Mouse (Mus musculus) adrenal gland (tissue): ENCODE measurements at regions not wholly inside any gene's neighbourhood (a gene's known extent, or its start where the extent isn't known, plus 50 kb on each side); places are given as distances from the start of the nearest gene placed in this dataset.

Experiments
- intact Hi-C: fragments of 180-260 bp; cut with DNase I; formaldehyde crosslinking; loops from one replicate; pipeline ENCODE4 v1.15.1; 2025

DNA sequence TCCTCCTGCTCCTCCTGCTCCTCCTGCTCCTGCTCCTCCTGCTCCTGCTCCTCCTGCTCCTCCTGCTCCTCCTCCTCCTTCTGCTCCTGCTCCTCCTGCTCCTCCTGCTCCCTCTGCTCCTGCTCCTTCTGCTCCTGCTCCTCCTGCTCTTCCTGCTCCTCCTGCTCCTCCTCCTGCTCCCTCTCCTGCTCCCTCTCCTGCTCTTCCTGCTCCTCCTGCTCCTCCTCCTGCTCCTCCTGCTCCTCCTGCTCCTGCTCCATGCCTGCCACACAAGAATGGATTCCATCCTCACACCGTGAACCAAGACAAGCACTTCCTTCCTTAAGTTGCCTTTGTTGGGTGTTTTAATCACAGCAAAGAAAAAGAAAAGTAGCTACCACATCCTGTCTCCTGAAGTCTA lies 144.4 kb upstream of the A230072I06Rik start:
- intact Hi-C loops: no loop called here

DNA sequence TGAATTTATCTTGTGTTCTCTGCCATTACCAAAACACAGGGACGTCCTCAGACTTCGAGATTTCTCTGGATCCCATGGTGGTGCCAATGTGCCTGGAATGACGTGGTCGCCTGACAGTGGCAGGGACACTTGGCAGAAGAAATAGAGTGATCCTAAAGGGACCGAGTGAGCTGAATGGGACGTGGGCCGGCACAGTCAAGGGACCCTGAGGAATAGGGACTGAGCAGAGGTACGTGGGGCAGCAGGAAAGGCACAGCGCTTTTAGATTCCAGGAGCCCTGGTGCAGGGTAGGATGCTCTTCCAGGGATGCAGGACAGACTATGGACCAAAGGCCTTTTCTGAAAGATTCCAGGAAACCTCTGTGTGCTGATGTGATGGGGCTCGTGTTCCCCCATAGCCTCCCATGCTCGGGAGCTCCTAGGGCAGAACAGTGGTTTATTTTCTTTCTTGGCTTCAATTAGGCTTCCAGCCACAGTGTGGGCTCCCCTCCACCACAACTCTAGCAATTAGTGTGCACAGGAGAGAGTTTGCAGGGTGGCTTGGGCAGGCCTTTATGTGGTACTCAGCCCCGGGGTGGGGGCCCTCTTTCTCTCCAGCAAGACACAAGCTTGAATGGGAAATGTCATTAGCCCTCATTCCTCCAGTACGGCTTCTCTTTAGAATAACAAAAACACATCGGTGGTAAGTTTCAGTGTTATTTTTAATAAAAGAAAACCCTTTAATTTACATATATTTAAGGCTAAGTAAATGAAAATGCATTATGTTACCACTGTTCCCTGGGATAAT lies 143.0 kb upstream of the A230072I06Rik start:
- intact Hi-C loops: no loop called here

DNA sequence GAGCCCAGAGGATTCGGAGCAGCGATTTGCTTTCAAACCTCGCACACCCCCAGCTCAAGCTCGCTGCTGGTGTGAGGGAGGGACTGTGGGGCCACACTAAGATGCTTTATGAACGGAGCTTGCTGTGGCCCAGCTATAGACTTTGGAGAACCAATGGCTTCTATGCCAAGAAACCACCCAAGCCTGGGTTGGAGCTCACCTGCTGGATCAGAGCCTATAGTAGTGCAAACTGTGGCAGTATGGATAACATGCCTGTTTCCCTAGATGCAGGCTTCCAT lies 142.5 kb upstream of the A230072I06Rik start:
- intact Hi-C loops: no loop called here

DNA sequence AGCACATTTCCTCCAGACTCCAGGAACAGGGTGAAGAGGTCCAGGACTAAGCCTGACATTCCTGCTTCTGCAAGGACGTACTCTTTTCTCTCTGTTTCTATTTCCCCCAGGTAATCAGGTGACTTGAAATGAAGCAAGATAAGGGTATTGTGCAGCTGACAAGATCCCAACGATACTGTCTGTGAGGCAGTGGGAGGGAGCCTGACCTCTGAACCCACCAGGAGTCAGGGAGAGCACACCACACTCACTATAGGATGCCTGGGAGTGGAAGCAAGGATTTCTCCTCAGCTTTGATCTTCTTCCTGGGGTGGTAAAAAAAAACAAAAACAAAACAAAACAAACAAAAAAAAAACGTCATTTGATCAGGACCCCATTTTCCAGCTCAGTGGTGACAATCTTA lies 141.1 kb upstream of the A230072I06Rik start:
- intact Hi-C loops: no loop called here

DNA sequence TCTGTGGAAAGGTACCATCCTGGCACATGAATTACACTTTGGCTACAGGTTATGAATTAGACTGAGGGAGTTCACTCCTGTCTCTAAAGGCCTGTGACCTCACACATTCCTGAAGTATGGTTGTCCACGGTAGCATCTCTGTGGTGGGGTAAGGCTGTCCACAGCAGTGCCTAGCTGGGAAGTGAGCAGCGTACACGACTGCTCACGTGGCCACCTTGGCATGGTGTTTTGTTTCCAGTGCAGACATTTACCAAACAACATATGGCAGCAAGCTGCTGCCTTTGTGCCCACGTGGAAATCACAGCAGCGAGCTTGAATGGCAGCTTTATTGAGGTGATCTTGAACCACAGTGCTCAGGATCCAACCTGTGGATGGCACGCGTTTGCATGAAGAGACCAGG lies 140.7 kb upstream of the A230072I06Rik start:
- intact Hi-C loops: no loop called here

DNA sequence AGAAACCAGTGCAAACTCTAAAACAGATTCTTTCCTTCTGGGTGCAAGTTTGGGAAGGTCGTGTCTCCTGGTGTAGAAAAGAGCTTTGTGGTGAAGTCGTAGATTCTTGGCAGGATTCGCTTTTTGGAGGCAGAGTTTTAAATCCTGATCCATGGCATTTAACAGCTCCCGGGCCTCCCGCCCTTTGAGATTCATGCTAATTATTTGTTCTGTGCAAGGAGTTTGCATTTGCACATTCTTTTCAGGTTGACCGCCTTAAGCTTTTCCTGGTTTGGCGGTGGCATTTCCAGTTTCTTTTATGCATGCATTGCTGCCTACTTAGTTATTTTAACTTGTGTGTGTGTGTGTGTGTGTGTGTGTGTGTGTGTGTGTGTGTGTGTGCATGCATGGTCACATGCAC lies 126.9 kb upstream of the A230072I06Rik start:
- intact Hi-C loops: no loop called here

DNA sequence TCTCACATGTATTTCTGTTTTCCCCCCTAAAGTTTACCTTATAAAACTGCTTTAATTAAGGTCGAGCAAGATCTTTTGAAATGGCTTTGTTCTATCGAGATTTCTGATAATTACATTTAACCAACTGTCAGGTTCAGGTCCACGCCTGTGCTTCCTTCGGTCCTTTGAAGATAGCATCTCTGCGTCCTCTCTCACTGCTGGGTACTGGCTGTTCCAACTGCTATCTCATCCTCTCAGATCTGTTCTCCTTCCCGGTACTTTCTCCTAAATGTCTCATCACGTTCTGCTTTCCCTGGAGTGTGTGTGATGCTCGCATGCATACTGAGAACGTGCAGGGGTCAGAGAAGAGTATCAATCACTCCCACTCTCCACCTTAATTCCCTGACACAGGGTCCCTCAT lies 125.8 kb upstream of the A230072I06Rik start:
- intact Hi-C loops: no loop called here

DNA sequence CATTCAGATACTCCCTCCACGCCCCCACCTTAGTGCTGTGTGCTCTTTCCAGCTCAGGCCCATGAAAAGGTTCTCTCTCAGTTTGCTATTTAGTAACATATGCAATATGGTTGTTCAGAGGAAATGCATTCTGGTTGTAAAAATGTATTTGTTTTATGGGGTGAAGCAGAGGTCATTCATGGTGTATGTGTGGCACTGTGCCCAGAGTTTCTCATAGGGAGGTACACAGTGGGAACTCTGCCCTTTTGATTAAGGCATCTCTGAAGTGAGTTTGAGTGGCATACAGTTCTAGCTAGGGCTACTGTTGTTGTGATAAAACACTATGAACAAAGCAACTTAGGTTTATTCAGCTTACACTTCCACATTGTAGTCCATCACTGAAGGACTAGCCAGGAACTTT lies 121.7 kb upstream of the A230072I06Rik start:
- intact Hi-C loops: no loop called here

DNA sequence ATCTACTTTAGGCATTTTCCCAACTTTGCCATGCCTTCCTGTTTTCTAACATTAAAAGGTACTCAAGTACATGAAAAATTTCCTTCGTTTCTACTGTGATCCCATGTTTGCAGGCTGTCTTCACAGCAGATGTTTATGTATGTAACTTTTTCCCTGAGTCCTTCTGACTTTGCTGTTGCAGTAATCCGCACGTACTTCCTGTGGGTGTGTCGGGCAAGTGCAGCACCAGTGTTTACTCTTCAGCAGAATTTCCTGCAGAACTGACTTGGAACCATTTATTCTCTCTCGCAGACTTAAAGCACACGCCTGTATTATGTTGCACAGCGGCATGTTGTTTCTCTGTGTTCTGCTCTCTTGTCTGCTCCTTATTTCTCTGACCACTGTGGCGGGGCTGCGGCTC lies 120.4 kb upstream of the A230072I06Rik start:
- intact Hi-C loops: no loop called here

DNA sequence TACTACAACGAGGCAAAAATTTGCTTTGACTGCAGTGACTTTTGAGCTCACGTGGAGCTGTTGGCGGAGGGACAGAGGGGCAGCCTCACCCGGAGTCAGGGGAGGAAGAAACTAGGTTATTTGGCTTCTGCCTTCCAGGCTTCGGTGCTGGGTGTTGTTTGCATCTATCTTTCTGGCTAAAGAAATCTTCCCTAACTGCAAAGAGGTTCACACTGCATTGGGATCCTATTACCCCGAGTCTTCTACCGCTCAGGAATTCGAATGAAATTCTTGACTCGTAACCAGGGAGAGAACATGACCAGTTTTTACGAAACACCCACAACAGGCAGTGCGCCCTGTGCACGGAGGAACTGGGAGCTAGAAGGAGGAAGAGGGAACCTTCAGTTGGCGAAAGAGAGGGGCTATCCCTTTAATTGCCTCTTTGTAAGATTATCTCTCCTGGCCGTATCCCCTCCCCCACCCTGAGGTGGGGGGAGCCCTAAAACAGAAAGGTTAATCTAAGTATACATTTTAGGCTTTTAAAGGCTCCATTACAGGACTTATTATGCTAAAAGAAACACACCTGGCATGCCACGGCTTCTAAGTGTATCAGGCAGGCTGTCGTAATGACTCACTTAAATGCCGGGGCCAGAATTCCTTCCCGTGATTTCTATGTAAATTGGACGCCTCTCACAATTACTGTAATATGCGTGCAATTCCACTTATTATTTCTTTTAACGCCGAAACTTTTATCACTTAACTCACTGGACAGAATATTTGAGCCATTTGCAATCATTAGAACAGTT lies 115.5 kb upstream of the A230072I06Rik start:
- intact Hi-C loops: no loop called here

DNA sequence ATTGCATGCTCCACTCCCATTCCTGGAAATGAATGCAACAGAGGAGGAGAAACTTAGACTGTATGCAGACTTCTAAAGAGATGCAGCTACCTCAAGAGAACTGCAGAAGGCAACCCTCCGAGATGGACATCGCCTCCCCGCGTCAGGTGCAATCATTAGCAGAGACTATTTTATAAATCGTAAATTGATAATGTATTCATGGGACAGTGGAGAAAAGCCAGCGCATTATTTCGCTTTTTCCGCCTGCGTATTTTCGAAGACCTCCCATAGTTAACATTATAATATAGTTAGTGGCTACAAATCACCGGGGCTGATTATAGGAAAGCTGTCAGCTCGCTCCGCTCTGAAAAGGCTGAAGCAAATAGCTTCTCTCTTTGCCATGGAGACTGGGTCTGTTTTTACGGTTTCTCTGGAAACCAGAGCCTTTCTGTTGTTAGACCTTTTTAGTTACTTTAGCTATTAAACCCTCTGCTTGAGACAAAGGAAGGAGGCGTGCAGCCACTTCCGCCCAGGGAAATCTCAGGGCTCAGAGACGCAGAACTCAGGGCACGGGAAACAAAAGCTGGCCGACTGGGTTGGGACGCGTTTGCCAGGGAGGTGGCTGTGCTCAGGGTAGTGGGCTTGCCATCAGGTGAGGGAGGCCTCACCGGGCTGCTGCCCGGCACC lies 113.0 kb upstream of the A230072I06Rik start:
- intact Hi-C loops: no loop called here

DNA sequence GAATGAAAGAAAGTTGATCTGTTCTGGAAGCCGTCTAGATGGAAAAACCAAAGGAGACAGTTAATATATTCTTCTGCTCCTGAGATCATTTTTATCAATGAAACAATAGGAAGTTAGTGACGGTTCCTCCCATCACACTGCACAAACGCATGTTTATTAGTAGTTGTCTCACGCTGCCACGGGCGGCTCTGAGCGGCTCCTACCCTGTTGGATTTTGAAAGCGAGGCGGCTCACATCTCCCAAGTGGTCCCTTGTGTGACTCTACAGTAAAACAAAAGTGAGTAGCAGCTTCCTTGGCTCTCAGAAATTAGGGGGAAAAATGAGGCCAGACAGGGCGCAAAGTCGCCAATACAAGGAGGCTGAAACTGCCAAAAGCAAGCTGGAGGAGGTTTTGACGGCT lies 106.8 kb upstream of the A230072I06Rik start:
- intact Hi-C loops: no loop called here

DNA sequence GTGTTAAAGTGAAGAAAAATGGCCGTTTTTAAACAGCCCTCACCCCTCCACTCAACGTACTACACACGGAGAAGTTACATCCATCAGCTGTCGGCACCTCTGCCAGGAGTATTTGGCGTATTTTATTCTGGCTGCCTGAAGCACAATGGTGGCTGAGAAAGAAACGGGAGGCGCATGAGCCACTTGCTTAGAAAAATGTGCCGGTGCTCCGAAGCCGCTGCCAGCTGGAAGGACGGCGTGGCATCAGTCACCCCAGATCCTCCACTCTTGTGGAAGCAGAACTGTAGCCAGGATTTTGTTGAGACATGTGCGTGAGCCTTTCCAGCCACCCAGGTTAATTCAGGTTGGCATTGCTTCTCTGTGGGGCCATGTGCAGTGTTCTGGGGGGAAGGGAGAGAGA lies 103.1 kb upstream of the A230072I06Rik start:
- intact Hi-C loops: no loop called here

DNA sequence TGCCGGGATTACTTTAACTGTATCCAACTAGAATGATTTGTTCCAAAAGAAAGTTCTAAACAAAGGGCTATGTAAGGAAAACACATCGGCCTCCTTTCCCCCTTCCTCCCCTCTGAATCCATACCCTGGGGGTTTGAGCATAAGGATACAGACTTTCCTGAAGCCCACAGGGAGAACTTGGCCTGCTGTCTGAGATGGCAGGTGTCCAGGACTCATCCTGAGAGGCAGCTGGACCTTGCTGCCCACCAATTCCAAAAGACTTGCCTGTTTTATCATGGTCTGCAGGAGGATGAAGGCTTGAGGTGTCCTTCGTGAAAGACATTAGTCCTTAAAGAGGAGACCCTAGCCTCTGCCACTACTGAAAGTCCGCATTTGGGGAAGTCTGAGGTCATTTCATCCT lies 94.0 kb upstream of the A230072I06Rik start:
- intact Hi-C loops: no loop called here

DNA sequence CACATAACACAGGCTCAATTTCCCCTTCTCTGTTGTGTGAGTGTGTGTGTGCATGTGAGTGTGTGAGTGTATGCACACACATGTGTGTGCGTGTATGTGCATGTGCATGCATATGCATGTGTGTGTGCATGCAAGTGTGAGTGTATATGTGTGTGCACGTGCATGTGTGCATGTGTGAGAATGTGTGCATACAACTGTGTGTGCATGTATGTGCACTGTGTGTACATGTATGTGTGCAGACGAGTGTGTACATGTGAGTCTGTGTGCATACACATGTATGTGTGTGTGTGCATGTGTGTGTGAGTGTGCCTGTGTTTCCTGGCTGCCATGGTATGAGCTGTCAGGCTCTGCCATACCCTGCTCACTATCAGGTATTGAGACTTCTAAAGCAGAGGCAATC lies 91.3 kb upstream of the A230072I06Rik start:
- intact Hi-C loops: no loop called here

DNA sequence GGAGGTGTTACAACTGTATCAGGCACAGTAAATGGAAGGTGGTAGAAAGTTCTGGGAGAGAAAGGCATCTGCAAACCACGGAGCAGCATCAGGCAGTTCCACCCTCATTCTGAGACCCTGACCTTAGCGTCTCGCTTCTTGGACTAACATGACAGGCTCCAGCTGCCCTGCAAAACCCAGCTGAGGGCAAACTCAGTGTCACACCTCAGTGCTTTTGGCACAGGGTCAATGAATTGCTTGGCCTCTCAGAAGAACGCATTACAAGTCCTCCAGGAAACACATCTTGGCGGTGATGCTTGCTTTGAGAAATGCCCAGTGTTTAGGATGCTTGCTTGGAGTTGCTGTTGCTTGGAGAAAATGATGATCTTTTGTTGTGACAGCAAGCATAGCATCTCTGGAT lies 90.2 kb upstream of the A230072I06Rik start:
- intact Hi-C loops: no loop called here

DNA sequence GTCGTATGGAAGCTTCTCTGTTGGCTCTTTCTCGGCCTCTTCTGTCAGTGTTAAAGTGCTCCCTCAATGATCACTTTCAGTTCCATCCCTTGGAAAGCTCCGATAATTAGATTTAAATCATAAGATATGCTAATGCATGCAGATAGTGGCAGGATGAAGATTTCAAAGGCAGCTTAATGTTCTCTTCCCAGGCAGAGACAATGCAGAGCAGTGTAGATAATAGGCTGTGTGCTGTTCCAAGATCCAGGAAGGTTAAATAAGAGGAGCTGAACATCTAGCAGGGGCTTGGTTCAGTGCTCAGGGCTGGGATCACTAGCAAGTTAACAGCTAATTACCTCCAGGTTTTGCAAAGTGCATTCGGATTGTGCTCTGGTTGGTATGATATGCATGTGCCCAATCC lies 89.7 kb upstream of the A230072I06Rik start:
- intact Hi-C loops: no loop called here

DNA sequence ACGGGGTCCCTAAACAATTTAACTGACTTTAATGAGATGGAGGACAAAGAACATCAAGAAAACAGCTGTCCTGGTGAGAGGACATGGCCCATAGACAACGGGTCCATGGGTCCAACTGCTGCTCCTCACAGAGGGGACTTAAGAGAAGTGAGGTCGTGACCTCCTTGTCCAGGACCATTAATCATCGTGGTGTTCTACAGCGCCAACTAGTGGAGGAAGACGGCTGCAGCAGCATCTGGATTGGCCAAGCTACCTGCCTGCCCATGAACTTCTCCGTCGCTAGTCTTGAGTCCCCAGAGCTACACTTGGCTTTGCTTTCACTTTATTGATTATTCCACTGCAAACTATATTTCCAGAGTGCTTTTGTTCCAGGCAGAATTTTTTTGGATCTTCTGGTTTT lies 86.6 kb upstream of the A230072I06Rik start:
- intact Hi-C loops: no loop called here

DNA sequence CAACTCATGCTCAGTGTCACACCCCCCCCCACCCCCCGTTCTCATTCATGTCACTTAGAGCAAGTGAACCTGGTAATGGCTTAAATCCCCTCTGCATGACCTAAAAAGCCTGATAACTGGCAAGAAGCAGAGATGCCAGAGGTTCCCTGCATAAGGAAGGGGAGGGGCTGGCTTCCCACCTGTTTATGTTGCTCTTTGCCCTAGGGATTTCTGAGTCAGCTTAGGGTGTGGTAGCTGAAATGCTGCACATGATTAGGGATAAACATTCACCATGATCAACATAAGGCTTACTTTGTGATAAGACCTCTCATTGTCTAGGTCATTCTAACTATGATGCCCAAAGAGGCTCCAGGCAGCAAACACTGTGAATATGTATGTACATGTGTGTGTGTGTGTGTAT lies 72.7 kb upstream of the A230072I06Rik start:
- intact Hi-C loops: no loop called here

DNA sequence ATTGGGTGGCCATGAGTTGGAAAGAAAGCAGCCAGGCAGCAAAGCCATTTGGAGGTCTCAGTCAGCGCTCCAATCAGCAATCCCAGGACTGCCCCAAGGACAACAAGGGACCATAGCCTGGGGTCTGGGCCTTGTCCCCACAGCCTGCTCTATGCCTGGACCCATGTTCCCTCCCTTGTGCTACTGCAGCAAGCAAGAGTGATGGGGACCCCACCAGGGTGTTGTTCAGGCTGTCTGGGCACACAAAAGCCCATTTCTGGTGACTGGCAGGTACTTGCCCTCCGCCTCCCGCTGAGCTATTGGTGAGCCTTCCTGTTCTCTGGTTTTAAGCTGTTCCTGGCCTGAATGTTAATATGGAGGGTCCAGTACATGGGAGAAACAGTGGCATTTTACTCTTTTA lies 71.2 kb upstream of the A230072I06Rik start:
- intact Hi-C loops: no loop called here

DNA sequence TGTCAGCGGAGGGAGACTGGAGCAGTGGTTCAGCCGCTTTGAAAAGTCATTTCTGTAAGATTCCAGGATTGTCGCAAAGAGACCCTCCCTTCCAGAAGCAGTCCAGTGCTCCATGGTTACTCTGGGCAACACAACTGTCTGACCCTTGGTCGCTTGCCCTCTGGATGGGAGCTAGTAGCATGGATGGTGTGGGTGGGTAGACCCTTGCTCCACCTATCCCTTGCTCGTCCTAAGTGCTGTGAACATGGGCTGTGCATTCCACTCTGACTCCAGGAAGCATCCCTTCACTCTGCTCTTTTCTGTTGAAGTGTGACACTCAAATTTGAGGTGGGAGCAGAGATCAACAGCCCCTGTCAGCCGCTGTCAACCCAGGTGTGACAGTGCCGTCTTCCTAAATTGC lies 64.8 kb upstream of the A230072I06Rik start:
- intact Hi-C loops: no loop called here

DNA sequence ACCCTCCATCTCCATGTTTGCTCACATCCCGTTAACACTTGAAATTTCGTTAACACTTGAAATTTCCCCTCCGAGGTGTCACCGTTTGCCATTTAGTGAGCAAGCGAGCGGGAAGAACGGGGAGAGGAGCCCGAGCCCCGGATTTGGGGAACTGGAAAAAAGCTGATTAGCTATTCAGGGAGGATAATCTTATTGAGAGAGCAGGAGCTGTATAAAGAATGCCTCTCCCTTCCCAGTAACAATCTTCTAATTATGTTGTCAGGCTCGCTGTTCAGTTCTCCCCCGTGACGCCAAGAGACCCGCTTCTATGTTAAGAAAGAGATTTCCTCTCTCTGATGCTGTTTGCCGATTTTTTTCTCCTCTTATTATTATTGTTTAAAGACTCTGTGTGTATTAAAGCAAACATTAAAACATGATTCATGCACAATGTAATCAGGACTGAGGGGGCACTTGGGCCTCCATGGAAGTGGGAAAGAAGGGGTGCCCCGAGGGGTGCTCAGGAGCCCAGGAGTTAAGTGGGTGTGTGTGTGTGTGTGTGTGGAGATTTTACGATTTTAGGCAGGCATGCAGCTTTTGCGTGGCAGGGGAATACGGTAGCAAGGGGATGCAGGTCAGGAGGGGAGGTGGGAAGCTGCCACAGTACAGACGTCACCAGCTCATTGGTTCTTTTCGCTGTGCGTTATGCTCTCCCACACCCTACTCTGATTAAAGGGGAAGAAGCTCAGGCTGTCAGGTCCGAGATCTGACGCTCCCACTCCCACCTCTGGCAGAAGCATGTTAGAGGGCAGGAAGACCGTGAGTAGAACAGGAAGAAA lies 64.2 kb upstream of the A230072I06Rik start:
- intact Hi-C loops: no loop called here
